Mouse (Mus musculus): ENCODE results near the gene Kif1bp. TPM values are rescaled to one million over a fixed set of nuclear protein-coding genes. Genes with fewer than 3 reads are reported as not detected.
"Not testable (repeated sequence)": the region's sequence is repeated elsewhere in the genome, so short reads cannot be mapped to it uniquely, and the experiment has no call there.

The Kif1bp gene
- polyA plus RNA-seq (2015; fragmentation: Nextera tagmentation; extraction: Ambion mirVana), result 76.4 and 77.3 TPM in 2 replicates

- peaks cover 44% of the 10 kb centered on the region for H3K36me3 ChIP-seq (replicated peaks)
- H3K9me3 ChIP-seq, result no peaks in the 10 kb centered on the region
- H3K4me1 ChIP-seq, result peaks cover 19% of the 10 kb centered on the region
- peak within 1 kb of the TSS; percentile 75 for H3K4me3 ChIP-seq
- H3K27ac ChIP-seq, result peak within 1 kb of the TSS; percentile 87
- ATAC-seq (replicated peaks), result peak; percentile 100
- peak within 1 kb of the TSS; percentile 71 for H3K4me2 ChIP-seq
- no peaks in the 10 kb centered on the region for H3K27me3 ChIP-seq (replicated peaks)
- WGBS, result 5% methylated on average over 33 of the region's 33 CpGs
- peak within 1 kb of the TSS; percentile 84 for H3K9ac ChIP-seq
Observed at GRCm38 (mm10) chr10:62578338-62579100, at the start of gene Kif1bp. Gene Kif1bp (minus strand): TSS chr10:62578457.

GRCm38 (mm10) chr10:62604161-62604560, 25.9 kb upstream of the Kif1bp start:
- Histone ChIP-seq H3K9me3 (no peaks in the 10 kb centered on the region), H3K4me2 (no peak overlapping the region), H3K9ac (no peak overlapping the region), H3K4me3 (no peak overlapping the region), H3K4me1 (peaks cover 21% of the 10 kb centered on the region), H3K27ac (no peak overlapping the region), H3K36me3 (replicated peaks) (no peaks in the 10 kb centered on the region), H3K27me3 (replicated peaks) (no peaks in the 10 kb centered on the region)
- 87% methylated on average over 3 of the region's 3 CpGs for WGBS
- no peak for ATAC-seq (replicated peaks)

GRCm38 (mm10) chr10:62603233-62604030, 25.2 kb upstream of the Kif1bp start:
- no peaks in the 10 kb centered on the region for H3K9me3 ChIP-seq
- H3K4me1 ChIP-seq, result peaks cover 21% of the 10 kb centered on the region
- 0 out of 2 replicates have a peak, but pooled peaks cover under 1% of the 10 kb centered on the region for H3K36me3 ChIP-seq (replicated peaks)
- H3K4me2 ChIP-seq, result peak overlapping the region; percentile 77; the same call in 1 of the 2 replicates
- H3K4me3 ChIP-seq, result peak overlapping the region; percentile 100; the same call in 1 of the 2 replicates
- no peak for ATAC-seq (replicated peaks)
- no peak overlapping the region for H3K27ac ChIP-seq
- no peaks in the 10 kb centered on the region for H3K27me3 ChIP-seq (replicated peaks)
- H3K9ac ChIP-seq, result no peak overlapping the region
- 89% methylated on average over 12 of the region's 12 CpGs for WGBS

- peak within 1 kb of the TSS; percentile 100 for H3K4me3 ChIP-seq
- no peaks in the 10 kb centered on the region for H3K9me3 ChIP-seq
- H3K27me3 ChIP-seq (replicated peaks), result no peaks in the 10 kb centered on the region
- peak; percentile 99 for ATAC-seq (replicated peaks)
- H3K9ac ChIP-seq, result peak within 1 kb of the TSS; percentile 90
- WGBS, result 7% methylated on average over 53 of the region's 53 CpGs
- peak within 1 kb of the TSS; percentile 77 for H3K4me2 ChIP-seq
- peaks cover 26% of the 10 kb centered on the region for H3K4me1 ChIP-seq
- H3K36me3 ChIP-seq (replicated peaks), result peaks cover 10% of the 10 kb centered on the region; the same call in 1 of the 2 replicates
- H3K27ac ChIP-seq, result peak within 1 kb of the TSS; percentile 85
Observed at GRCm38 (mm10) chr10:62602177-62603040, 24.2 kb upstream of the Kif1bp start, which contains the start of gene Ddx21. Gene Ddx21 (minus strand): TSS chr10:62602281.

- Histone ChIP-seq H3K9me3 (no peaks in the 10 kb centered on the region), H3K27me3 (replicated peaks) (no peaks in the 10 kb centered on the region), H3K4me1 (peaks cover 29% of the 10 kb centered on the region), H3K27ac (peak overlapping the region; percentile 85), H3K36me3 (replicated peaks) (peaks cover 12% of the 10 kb centered on the region; the same call in 1 of the 2 replicates), H3K4me2 (peak overlapping the region; percentile 77), H3K9ac (peak overlapping the region; percentile 90), H3K4me3 (peak overlapping the region; percentile 100)
- WGBS, result under 1% methylated on average over 23 of the region's 23 CpGs
- peak; percentile 86 for ATAC-seq (replicated peaks)
Observed at GRCm38 (mm10) chr10:62601833-62602176, 23.5 kb upstream of the Kif1bp start.

- Histone ChIP-seq H3K36me3 (replicated peaks) (peaks cover 12% of the 10 kb centered on the region; the same call in 1 of the 2 replicates), H3K9me3 (no peaks in the 10 kb centered on the region), H3K9ac (peak overlapping the region; percentile 90), H3K4me2 (peak overlapping the region; percentile 77), H3K27ac (no peak overlapping the region), H3K4me1 (peaks cover 29% of the 10 kb centered on the region), H3K4me3 (peak overlapping the region; percentile 100), H3K27me3 (replicated peaks) (no peaks in the 10 kb centered on the region)
- 13% methylated on average over 20 of the region's 20 CpGs for WGBS
- no peak for ATAC-seq (replicated peaks)
Observed at GRCm38 (mm10) chr10:62601053-62601791, 23.0 kb upstream of the Kif1bp start.

- 91% methylated on average over 6 of the region's 6 CpGs for WGBS
- ATAC-seq (replicated peaks), result no peak
Observed at GRCm38 (mm10) chr10:62600056-62600455, 21.8 kb upstream of the Kif1bp start.

GRCm38 (mm10) chr10:62599311-62599710, 21.1 kb upstream of the Kif1bp start:
- H3K27me3 ChIP-seq (replicated peaks); H3K9ac ChIP-seq; ATAC-seq (replicated peaks); H3K4me2 ChIP-seq; H3K27ac ChIP-seq; H3K9me3 ChIP-seq; H3K4me3 ChIP-seq: not testable (repeated sequence)
- Histone ChIP-seq H3K36me3 (replicated peaks) (peaks cover 18% of the 10 kb centered on the region), H3K4me1 (peaks cover 29% of the 10 kb centered on the region)
- 94% methylated on average over 3 of the region's 3 CpGs for WGBS

More at GRCm38 (mm10) chr10:62600056-62600455, 21.8 kb upstream of the Kif1bp start:
- Histone ChIP-seq H3K27ac (no peak overlapping the region), H3K27me3 (replicated peaks) (no peaks in the 10 kb centered on the region), H3K4me2 (no peak overlapping the region), H3K36me3 (replicated peaks) (peaks cover 13% of the 10 kb centered on the region; the same call in 1 of the 2 replicates), H3K4me1 (peaks cover 29% of the 10 kb centered on the region), H3K4me3 (no peak overlapping the region), H3K9ac (no peak overlapping the region), H3K9me3 (no peaks in the 10 kb centered on the region)

- Histone ChIP-seq H3K4me3 (no peak overlapping the region), H3K4me1 (0 out of 2 replicates have a peak, but pooled peaks cover 4% of the 10 kb centered on the region), H3K9ac (no peak overlapping the region), H3K27ac (no peak overlapping the region), H3K4me2 (no peak overlapping the region), H3K27me3 (replicated peaks) (no peaks in the 10 kb centered on the region), H3K36me3 (replicated peaks) (peaks cover 61% of the 10 kb centered on the region), H3K9me3 (no peaks in the 10 kb centered on the region)
- ATAC-seq (replicated peaks), result no peak
- 82% methylated on average over 7 of the region's 7 CpGs for WGBS
Observed at GRCm38 (mm10) chr10:62592496-62592895, 14.2 kb upstream of the Kif1bp start.

- 32% methylated on average over 6 of the region's 6 CpGs for WGBS
- Histone ChIP-seq H3K27me3 (replicated peaks) (no peaks in the 10 kb centered on the region), H3K4me3 (no peak overlapping the region), H3K9ac (no peak overlapping the region), H3K9me3 (no peaks in the 10 kb centered on the region), H3K27ac (no peak overlapping the region), H3K4me2 (no peak overlapping the region), H3K4me1 (no peaks in the 10 kb centered on the region), H3K36me3 (replicated peaks) (peaks cover 76% of the 10 kb centered on the region)
- ATAC-seq (replicated peaks), result peak; percentile 80
Observed at GRCm38 (mm10) chr10:62590200-62590599, 11.9 kb upstream of the Kif1bp start.

- Histone ChIP-seq H3K4me3 (no peak overlapping the region), H3K4me1 (no peaks in the 10 kb centered on the region), H3K9ac (no peak overlapping the region), H3K9me3 (no peaks in the 10 kb centered on the region), H3K27ac (no peak overlapping the region), H3K4me2 (no peak overlapping the region), H3K36me3 (replicated peaks) (peaks cover 80% of the 10 kb centered on the region), H3K27me3 (replicated peaks) (no peaks in the 10 kb centered on the region)
- 79% methylated on average over 4 of the region's 4 CpGs for WGBS
- ATAC-seq (replicated peaks), result no peak
Observed at GRCm38 (mm10) chr10:62588616-62589015, 10.4 kb upstream of the Kif1bp start.

All from midbrain, embryonic 15.5 days (tissue).